Mouse (Mus musculus) forebrain, embryonic 14.5 days (tissue): Measurements from ENCODE around the gene Ubald1. TPM values are rescaled to one million over a fixed set of nuclear protein-coding genes. Genes with fewer than 3 reads are reported as not detected.

Source experiments
- ATAC-seq: fragments of 200-750 bp; cut with Nextera tagmentation; 2 replicates; pipeline ENCODE4 v1.8.0; 2017; ENCODE audit warnings: mild to moderate bottlenecking, moderate library complexity
- DNase-seq: peaks from one replicate; pipeline ENCODE4 v3.0.0-alpha.2; 2015; ENCODE audit warnings: low spot score
- H3K27ac ChIP-seq: fragments of 300-500 bp; sonication (generic); 2 replicates; pipeline ENCODE4 v1.5.1; 2014; ENCODE audit warnings: low read depth, mild to moderate bottlenecking, control low read depth, low read length, moderate library complexity
- H3K27me3 ChIP-seq: fragments of 300-500 bp; sonication (generic); replicated peaks from 2 replicates; pipeline ENCODE4 v1.6.1; 2014; ENCODE audit warnings: low read length, control low read depth, mixed read lengths; ENCODE audit not compliant: control insufficient read depth, insufficient read depth
- H3K36me3 ChIP-seq: fragments of 300-500 bp; sonication (generic); 2 replicates; pipeline ENCODE4 v1.6.1; 2014; ENCODE audit warnings: low read length, control low read depth; ENCODE audit not compliant: control insufficient read depth, insufficient read depth
- H3K4me1 ChIP-seq: fragments of 300-500 bp; sonication (generic); 2 replicates; pipeline ENCODE4 v1.6.1; 2014; ENCODE audit warnings: antibody characterized with exemption, low read length, control low read depth; ENCODE audit not compliant: control insufficient read depth, insufficient read depth
- H3K4me2 ChIP-seq: fragments of 300-500 bp; sonication (generic); 2 replicates; pipeline ENCODE4 v1.6.1; 2014; ENCODE audit warnings: mild to moderate bottlenecking, control low read depth, low read length
- H3K4me3 ChIP-seq: fragments of 300-500 bp; sonication (generic); 2 replicates; pipeline ENCODE4 v1.5.1; 2014; ENCODE audit warnings: low read depth, low read length, control low read depth
- H3K9ac ChIP-seq: fragments of 300-500 bp; sonication (generic); 2 replicates; pipeline ENCODE4 v1.6.1; 2014; ENCODE audit warnings: mild to moderate bottlenecking, low read length, control low read depth, moderate library complexity
- H3K9me3 ChIP-seq: fragments of 300-500 bp; sonication (generic); replicated peaks from 2 replicates; pipeline ENCODE4 v1.6.1; 2016; ENCODE audit warnings: low read length, control low read depth, mixed read lengths; ENCODE audit not compliant: control insufficient read depth
- WGBS: fragments of 180-500 bp; shearing (Covaris S2); extraction: QIAGEN DNeasy Blood & Tissue Kit; methylation state at CpG from one replicate; pipeline ENCODE4 v1.1.7; 2014; 5-methylcytosine and 5-hydroxymethylcytosine counted together
- polyA plus RNA-seq: library from polyadenylated mRNA; unstranded; fragments of >200 nt; fragmentation: Nextera tagmentation; extraction: Ambion mirVana; gene quantifications from 2 replicates; pipeline ENCODE4 v1.2.1, GENCODE M21; 2014

The Ubald1 gene
- polyA plus RNA-seq, 1 experiment from 2014 or later: 37.9 TPM

DNA sequence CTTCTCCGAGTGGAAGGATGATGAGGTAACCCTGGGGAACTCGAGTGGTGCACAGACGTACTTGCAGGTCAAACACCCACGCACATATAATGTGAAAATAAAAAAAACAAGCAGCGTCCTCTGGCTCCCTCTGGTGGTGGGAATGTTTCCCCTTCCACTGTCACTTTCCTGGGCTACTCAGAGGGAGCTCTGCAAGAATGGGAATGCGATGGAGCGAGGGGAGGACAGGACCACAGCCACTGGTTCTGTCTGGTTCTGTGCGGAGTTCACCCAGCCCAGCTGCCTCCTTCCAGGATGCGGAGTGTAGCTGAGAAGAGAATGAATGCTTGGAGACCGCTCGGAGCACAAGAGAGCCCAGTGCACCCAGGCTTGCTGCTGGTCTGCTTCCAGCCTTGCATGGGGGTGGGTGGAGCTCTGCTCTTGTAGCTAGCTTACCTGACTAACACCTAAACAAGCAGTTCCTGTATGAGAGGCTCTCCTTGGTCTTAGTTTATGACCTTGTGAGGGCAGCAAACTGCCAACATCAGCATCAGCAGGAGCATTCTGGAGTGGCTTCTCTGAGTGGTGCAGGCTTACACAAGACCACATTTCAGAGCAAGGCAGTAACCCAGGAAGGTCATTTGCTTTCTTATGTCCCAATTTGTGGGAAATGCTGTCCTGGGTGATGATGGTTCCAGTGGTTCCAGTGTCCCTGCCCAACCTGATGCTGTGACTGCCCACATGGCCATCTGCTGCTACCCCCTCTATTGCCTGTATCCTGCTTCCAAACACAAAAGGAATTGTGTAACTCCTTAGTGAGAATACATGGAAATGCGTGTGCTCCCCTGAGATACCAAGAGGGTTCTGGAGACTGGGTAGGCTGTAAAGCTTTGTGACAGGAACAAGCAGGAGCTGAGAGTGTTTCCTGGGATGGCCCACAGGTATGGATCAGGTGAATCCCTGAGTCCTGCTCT, 33.9 kb upstream of the Ubald1 start:
- H3K27ac ChIP-seq: no peak overlapping the region
- H3K4me2 ChIP-seq: no peak overlapping the region
- no peaks in the 10 kb centered on the region for H3K4me1 ChIP-seq
- no peak overlapping the region for H3K9ac ChIP-seq
- H3K36me3 ChIP-seq: peaks cover 55% of the 10 kb centered on the region
- 32% methylated on average over 12 of the region's 12 CpGs for WGBS
- no peak overlapping the region for H3K4me3 ChIP-seq
- H3K27me3 ChIP-seq: no peaks in the 10 kb centered on the region
- DNase-seq: peak; percentile 79
- peak; percentile 65 for ATAC-seq
- no peaks in the 10 kb centered on the region for H3K9me3 ChIP-seq

DNA sequence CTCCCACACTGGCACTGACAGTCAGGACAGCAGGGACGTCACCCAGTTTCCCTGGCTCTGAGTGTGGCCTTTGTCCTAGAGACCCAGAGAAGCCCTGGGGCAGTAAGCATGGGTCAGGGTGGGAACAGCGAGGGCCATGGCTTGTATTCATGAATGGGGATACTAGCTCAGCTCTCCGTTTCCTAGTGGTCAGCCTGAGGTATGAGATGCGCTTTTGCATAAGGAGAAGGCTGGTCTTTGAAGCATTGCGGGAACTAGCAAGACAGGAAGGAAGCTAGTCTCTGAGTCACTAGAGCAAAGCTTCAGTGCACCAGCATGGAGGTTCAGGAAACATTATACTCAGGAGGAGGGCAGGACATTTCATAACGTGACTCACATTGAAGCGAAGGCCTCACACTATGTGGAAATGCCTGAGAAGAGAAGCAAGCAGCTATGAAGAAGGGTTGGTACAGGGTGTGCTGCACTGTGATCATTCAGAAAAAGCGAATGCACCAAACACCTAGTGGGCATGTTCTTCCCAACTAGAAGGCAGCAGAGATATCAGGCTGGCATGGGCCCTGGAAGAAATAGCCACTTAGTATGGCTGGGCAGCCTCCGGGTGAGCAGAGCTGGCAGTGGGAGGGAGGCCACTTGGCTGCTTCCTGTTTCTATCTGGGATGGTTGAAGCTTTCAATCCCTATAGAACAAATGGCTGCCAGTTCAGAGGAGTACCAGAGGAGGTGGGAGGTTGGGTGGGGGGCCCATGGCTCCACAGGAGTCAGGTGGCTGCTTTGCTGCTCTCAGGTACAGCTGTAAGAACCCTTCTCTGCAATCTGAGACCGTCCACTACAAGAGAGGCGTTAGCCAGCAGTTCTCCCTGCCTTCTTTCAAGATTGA, 33.0 kb upstream of the Ubald1 start:
- WGBS: 78% methylated on average over 11 of the region's 11 CpGs
- Histone ChIP-seq H3K4me1 (no peaks in the 10 kb centered on the region), H3K9me3 (no peaks in the 10 kb centered on the region), H3K4me2 (no peak overlapping the region), H3K36me3 (peaks cover 53% of the 10 kb centered on the region), H3K4me3 (no peak overlapping the region), H3K9ac (no peak overlapping the region), H3K27ac (no peak overlapping the region), H3K27me3 (no peaks in the 10 kb centered on the region)
- peak; percentile 57 for ATAC-seq
- no peak for DNase-seq

DNA sequence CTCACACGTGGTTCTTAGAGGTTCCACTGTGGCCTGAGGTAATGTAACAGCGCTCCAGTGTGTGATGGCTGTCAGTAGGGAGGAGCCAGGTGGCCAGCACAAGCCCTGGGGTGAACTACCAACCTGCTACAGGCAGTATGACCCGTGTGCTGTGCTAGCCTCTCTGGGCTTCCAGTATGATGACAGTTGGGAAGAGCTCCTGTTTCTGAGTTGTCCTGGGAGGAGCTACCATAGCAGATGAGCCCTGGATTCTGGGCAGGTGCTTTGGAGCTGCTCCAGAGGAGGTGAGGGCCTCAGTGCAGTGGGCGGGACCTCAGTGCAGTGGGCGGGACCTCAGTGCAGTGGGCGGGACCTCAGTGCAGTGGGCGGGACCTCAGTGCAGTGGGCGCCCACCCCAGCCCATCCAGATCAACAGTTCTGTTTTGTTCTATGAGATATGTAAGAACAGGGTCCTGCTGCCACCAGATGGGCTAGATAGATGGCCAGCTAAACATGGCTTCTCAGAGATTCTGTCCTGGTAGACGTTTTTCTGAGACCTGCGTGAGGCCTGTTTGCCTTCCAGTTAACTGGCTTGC, 32.0 kb upstream of the Ubald1 start:
- Histone ChIP-seq H3K9ac (no peak overlapping the region), H3K9me3 (no peaks in the 10 kb centered on the region), H3K4me1 (no peaks in the 10 kb centered on the region), H3K27ac (no peak overlapping the region), H3K4me2 (no peak overlapping the region), H3K4me3 (no peak overlapping the region), H3K27me3 (no peaks in the 10 kb centered on the region), H3K36me3 (peaks cover 53% of the 10 kb centered on the region)
- 79% methylated on average over 10 of the region's 10 CpGs for WGBS
- ATAC-seq (no peak), DNase-seq (no peak)

DNA sequence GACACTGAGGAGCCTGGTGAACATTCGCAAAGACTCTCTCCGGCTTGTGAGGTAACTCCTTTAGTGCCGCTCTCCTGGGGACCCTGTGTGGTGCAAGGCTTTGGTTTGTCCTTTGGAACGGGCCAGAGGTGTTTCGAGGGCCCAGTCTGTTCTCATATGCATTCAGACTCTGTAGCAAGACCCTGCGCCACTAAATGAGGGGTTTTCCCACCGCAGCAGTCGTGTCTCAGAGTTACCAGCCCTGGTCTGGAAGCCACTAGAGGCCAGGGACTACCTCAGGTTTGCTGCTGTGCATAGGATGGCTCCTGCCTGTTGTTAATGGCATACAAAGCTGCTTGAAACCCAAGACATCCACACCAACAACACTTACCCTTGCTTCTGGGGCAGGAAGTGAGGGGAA, 30.6 kb upstream of the Ubald1 start:
- H3K9ac ChIP-seq: no peak overlapping the region
- no peaks in the 10 kb centered on the region for H3K4me1 ChIP-seq
- no peaks in the 10 kb centered on the region for H3K27me3 ChIP-seq
- no peak for ATAC-seq
- no peak overlapping the region for H3K27ac ChIP-seq
- H3K4me2 ChIP-seq: no peak overlapping the region
- WGBS: 95% methylated on average over 8 of the region's 8 CpGs
- peaks cover 40% of the 10 kb centered on the region for H3K36me3 ChIP-seq
- no peaks in the 10 kb centered on the region for H3K9me3 ChIP-seq
- no peak overlapping the region for H3K4me3 ChIP-seq
- no peak for DNase-seq

DNA sequence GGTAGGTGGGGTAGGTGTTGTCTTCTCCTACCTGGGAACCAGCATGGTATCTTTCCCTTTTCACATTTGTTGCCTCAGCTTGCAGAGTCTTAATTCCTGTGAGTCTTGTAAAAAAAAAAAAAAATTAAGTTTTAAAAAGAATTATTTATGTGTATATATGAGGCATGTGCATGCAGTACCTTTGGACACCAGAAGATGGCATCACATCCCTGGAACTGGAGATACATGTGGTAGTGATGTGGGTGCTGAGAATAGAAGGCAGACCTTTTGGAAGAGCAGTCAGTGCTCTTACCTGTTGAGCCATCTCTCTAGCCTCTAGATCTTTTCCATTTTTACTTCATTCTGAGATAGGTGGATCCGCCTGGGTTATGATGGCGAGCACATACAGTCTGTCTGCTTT, 29.6 kb upstream of the Ubald1 start:
- 98% methylated on average over 2 of the region's 2 CpGs for WGBS
- no peak overlapping the region for H3K4me3 ChIP-seq
- DNase-seq (no peak), ATAC-seq (no peak)
- H3K4me2 ChIP-seq: no peak overlapping the region
- H3K4me1 ChIP-seq: no peaks in the 10 kb centered on the region
- H3K36me3 ChIP-seq: peaks cover 32% of the 10 kb centered on the region
- no peaks in the 10 kb centered on the region for H3K27me3 ChIP-seq
- H3K9ac ChIP-seq: no peak overlapping the region
- H3K9me3 ChIP-seq: no peaks in the 10 kb centered on the region
- H3K27ac ChIP-seq: no peak overlapping the region

DNA sequence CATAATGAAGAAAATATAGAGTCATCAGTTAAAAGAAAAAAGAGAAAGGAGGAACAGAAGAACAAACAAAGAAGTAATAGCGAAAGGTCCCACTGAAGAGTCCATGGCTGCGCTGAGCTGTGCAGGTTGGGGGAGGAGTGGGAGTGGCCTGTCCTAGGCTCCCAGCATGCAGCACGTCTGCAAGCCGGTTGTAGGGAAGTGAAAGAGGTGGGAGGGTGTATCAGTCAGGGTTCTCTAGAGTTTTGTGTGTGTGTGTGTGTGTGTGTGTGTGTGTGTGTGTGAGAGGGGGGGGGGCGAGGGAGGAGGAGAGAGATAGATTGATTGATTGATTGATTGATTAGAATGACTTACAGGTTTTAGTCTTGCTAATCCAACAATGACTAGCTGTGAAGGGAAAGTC, 27.9 kb upstream of the Ubald1 start:
- 54% methylated on average over 5 of the region's 5 CpGs for WGBS
- Histone ChIP-seq H3K4me3 (no peak overlapping the region), H3K27me3 (no peaks in the 10 kb centered on the region), H3K27ac (no peak overlapping the region), H3K4me2 (no peak overlapping the region), H3K9ac (no peak overlapping the region), H3K9me3 (no peaks in the 10 kb centered on the region), H3K36me3 (peaks cover 24% of the 10 kb centered on the region), H3K4me1 (no peaks in the 10 kb centered on the region)
- no peak for ATAC-seq
- DNase-seq: no peak

DNA sequence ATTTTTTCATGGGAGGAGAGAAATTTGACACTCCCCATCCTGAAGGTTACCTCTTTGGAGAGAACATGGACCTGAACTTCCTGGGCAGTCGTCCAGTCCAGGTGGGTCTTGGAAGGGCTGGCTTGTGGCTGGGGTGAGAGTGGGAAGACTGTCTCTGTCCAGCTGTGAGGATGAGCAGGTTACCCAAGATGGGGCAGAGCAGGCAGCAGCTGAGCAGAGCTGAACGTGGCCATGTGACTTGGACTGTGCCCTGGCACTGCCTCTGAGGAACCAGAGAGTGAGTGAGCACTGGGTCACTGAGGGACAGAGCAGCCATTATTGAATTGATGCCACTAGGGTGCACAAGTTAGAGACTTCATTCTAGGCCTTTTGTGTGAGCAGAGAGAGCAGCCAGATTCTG, 27.3 kb upstream of the Ubald1 start:
- 79% methylated on average over 2 of the region's 2 CpGs for WGBS
- no peak for ATAC-seq
- H3K36me3 ChIP-seq: peaks cover 19% of the 10 kb centered on the region
- H3K9me3 ChIP-seq: no peaks in the 10 kb centered on the region
- no peak overlapping the region for H3K9ac ChIP-seq
- H3K27ac ChIP-seq: no peak overlapping the region
- no peaks in the 10 kb centered on the region for H3K27me3 ChIP-seq
- DNase-seq: no peak
- no peaks in the 10 kb centered on the region for H3K4me1 ChIP-seq
- H3K4me2 ChIP-seq: no peak overlapping the region
- no peak overlapping the region for H3K4me3 ChIP-seq

DNA sequence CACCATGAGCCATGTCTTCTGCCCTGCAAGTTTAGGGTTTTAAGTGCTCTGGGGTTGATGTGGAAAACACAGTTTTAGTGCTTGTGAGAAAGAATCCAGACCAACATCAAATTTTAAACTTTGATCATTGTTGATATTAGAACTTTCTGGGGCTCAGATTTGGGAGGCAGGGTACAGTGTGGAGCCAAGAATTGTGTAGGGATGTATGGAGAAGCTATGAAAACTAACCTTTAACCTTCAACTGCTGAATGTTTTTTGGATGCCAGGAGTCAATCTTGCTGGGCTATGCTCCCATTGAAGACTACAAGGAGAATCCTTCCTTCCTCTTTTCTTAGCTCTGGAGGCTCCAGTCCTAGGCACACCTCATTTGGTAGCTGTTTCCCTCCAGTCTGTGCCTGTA, 26.4 kb upstream of the Ubald1 start:
- DNase-seq: no peak

More for the DNA sequence above, 26.4 kb upstream of the Ubald1 start:
- H3K4me3 ChIP-seq: no peak overlapping the region
- H3K27ac ChIP-seq: no peak overlapping the region
- H3K4me2 ChIP-seq: no peak overlapping the region
- no peaks in the 10 kb centered on the region for H3K27me3 ChIP-seq
- H3K9ac ChIP-seq: no peak overlapping the region
- no peak for ATAC-seq
- no peaks in the 10 kb centered on the region for H3K9me3 ChIP-seq
- H3K36me3 ChIP-seq: peaks cover 15% of the 10 kb centered on the region
- H3K4me1 ChIP-seq: no peaks in the 10 kb centered on the region
